Mouse (Mus musculus) gastrocnemius, postnatal 14 days (tissue): ENCODE data around the gene 2510009E07Rik. TPM values are rescaled to one million over a fixed set of nuclear protein-coding genes. Genes with fewer than 3 reads are reported as not detected.

ENCODE experiments used
- DNase-seq: peaks from one replicate; pipeline ENCODE4 v3.0.0; 2021; ENCODE audit warnings: mixed read lengths
- intact Hi-C: fragments of 180-260 bp; cut with DNase I; formaldehyde crosslinking; loops from one replicate; pipeline ENCODE4 v1.15.1; 2025; ENCODE audit warnings: low total_unique reads
- long read RNA-seq, 2 experiments: library from polyadenylated mRNA; stranded (forward); transcript quantifications; one replicate each; pipeline ENCODE4 v2.0.0; 2021
- total RNA-seq, 2 experiments: library from RNA; stranded (reverse); gene quantifications; 2 replicates each; pipeline ENCODE4 v1.2.3; 2021

2510009E07Rik gene
- total RNA-seq, result 10 to 100 TPM; 20.8 to 21.0 TPM
- long read RNA-seq, experiment 1, full-length matches to known transcripts, result 10 of 15 reads
- long read RNA-seq, experiment 1, partial matches to known transcripts, result 0 of 15 reads
- long read RNA-seq, experiment 1, other reads (novel, unspliced or antisense), result 5 of 15 reads
- long read RNA-seq, experiment 2, full-length matches to known transcripts, result 11 of 16 reads
- long read RNA-seq, experiment 2, partial matches to known transcripts, result 0 of 16 reads
- long read RNA-seq, experiment 2, other reads (novel, unspliced or antisense), result 5 of 16 reads

DNA sequence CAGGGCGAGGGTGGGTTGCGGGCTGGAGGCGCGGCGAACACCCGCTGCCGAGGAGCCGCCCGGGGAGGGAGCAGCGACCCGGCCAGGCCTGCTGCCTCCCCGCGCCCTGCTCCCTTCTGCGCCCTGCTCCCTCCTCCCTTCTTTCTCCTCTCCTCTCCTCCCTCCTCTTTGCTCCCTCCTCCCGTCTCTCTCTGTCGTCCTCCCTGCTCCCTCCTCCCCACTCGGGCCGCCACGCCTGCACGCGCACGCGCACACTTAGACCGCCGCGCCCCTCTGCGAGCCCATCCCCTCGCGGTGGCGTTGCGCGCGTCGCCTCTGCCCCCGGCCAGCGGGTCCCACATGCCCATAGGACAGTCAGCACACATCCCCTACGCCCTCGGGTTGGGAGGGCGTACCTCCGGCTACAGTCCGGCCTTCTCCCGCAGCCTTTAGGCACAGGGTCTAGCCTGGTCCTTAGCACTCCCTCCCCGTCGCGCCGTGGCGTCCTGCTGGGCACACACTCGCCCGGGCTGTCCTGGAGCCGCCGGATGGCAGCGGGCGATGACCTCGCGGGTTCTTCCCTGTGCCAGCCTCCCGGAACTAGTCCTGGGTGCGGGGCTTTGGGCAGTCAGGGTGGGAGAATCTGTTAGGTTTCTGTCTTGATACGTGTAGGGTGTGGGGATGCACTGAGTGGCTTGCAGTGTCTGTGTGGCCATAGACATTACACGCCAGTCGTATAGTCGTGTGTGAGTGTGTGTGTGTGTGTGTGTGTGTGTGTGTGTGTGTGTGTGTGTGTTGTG lies at the start of gene 2510009E07Rik:
Gene 2510009E07Rik, minus strand, starts transcription at position 203 of the 779 bp plus-strand sequence.
- DNase-seq, result peak; percentile 93

DNA sequence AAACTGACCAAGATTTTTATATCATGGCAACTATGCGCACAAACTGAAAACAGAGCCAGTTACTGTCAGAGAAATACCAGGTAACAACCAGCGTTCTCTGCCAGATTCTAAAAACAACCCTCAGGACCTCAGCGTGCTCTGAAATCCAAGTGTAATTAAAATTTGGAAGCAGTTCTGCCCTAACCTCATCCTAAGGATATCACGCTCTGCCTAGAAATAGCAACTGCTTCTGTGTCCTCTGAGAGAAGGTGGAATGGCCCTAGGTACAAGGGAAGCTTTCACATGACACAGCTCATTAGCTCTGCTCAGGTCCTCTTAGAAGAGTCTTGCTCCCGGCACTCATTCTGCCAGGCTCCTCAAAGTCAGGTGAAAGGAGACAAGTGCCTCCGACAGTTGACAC lies 48.9 kb upstream of the 2510009E07Rik start:
- intact Hi-C loops, result no loop called here
- DNase-seq, result no peak

More for the DNA sequence above, at the start of gene 2510009E07Rik:
- intact Hi-C loops, result no loop called here

DNA sequence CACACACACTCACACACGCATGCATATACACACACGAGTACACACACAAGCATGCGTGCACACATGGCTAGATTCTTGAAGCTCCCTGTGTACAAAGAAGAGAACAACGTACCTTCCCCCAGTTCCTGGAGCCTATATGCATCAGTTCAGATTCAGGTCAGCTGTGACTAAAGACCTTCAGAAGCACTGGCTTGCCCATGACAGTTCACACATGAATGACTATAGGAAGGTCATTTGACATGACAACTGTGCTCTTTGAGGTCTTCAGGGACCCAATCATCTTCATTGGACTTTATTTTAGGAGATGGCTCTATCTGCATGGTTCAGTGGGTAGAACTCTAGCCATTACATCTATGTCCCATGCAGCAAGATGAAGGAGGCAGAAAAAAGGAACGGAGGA lies 48.4 kb upstream of the 2510009E07Rik start:
- DNase-seq, result no peak
- intact Hi-C loops, result no loop called here

DNA sequence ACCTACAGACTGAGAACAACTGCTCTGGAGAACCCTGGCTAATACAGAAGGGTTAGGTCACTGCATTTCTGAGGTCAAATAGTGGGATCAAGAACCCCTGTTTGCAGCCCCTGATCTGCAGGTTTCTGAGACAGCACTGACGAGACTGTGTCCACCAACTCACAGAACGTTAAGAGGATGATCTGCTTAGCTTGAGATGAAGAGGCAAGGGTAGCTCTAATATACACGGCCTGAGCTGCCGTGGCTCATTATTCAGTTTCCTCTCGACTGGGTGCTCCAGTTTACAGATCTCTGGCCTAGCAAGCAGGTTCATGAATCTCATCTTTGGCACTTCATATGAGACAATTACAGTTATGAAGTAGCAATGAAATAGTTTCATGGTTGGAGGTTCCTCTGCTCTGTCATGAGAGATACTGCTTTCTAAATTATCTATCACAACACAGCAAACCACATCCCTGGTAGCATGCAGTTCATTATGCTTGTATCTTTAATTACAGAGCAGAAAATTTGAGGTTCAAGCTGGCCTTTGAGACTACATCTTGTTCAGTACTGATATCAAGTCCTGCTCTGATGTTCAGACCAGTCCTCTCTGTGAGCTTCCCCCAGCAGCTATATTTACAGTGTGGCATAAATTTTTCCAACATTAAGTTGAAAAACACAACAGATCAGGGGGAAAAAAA lies 47.9 kb upstream of the 2510009E07Rik start:
- DNase-seq, result no peak
- intact Hi-C loops, result no loop called here

DNA sequence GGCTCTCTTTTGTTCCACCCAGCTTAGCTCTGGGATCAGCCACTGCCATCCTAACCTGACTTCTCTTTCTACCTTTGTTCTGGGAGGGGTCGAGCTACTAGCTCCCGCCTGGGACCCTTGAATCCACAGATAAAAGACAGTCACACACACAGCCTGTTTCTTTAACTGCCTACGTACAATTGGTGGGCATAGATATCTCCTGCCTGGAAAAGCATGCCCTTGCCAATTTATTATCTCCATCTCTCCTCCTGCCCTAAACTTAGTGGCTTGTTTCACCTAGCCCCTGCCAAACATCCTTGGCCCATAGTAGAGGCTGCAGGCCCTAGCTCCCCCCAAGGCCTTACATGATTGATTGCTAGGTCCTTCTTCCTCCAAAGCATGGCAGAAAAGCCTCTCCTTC lies 47.1 kb upstream of the 2510009E07Rik start:
- intact Hi-C loops, result no loop called here
- DNase-seq, result no peak

DNA sequence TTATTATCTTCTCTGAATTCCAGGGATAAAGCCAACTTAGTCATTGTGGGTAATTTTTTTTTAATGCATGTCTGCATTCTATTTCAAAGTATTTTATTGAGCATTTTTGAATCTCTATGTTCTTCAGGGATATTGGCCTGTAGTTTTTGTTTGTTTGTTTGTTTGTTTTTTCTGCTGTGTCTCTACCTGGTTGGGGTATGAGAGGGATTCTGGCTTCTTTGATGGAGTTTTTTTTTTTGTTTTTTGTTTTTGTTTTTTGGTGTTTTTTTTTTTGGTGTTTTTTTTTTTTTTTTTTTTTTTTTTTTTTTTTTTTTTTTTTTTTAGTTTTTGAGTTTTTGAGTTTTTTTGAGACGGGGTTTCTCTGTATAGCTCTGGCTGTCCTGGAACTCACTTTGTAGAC lies 41.2 kb upstream of the 2510009E07Rik start:
- intact Hi-C loops, result no loop called here
- no peak for DNase-seq

DNA sequence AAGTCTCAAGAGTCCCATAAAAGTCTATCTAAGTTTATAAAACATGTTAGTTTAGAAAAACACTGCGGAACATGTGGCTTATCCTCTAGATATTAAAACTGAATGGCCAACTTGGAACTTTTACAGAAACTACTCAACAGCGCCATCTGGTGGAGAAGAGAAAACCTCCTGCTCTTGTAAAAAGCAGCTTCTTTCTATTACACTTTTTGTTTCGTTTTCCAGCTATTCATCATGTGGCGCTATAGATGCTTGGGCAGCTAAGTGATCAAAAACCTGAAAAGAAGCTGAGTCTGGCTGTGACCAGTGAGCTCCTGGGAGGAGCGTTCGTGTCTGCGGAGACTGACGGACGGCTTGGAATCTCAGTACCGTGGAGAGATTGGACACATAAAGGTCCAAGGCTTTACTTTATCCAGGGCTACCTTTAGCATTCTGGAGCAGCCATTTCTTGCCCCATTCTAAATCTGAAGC lies 33.5 kb upstream of the 2510009E07Rik start:
- intact Hi-C loops, result loop anchor here (5.0 kb wide), 2 partner anchors 111 to 241 kb away; no protein-coding TSS in a partner anchor

DNA sequence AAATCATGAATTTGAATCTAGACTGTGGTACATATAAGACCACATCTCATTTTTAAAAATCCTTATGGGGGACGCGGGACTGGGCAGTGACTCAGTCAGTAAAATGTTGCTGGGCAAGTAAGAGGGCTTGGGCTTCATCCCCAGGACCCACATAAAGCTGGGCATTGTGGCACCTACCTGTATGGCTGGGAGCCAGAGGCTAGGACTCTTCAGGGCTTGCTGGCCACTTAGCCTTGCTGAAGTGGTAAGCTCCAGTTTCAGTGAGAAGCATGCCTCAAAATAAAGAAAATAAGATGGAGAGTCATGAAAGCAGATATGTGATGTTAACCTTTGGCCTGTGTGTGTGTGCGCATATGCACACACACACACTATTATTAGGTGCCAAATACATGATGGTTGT lies 33.0 kb upstream of the 2510009E07Rik start:
- intact Hi-C loops, result loop anchor here (5.0 kb wide), 2 partner anchors 110 to 240 kb away; no protein-coding TSS in a partner anchor
- DNase-seq, result no peak

More for the DNA sequence above, 33.5 kb upstream of the 2510009E07Rik start:
- DNase-seq, result peak; percentile 65

DNA sequence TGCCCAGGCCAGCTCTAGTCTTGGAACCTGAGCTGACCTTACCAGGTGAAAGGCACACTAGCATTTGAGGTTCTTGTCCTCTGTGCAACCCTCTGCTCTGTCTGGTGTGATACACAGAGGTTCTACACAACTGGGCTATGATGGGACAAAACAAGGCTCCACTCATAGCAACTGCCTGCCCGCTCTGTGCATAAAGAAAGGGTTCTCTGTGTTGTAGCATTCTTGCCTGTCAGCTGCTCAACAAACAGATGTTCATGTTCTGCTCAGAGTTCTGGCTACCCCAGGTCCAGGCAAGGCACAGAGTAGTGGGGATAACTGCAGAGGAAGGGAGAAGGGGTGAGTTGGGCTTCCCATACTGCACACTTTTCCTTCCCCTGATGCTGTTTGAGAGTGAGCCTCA lies 29.8 kb upstream of the 2510009E07Rik start:
- DNase-seq, result no peak
- intact Hi-C loops, result no loop called here

DNA sequence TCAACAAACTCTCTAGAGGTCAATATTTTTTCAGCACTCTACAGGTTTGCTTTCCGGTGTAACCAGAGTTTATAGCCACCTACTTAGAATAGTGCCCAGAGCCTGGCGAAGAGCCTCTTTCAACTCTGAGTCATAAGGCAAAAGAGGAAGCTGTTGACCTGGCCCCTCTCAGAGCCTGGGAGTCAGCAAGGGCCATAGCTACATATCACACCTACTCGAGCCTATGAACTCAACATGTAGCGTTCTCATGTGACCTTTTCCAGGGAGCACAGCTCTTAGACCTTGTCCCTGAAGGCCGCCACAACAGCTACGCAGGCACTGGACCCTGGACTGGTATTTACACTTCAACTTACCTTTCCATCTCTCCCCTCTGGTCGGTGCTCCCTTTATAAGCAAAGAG lies 25.3 kb upstream of the 2510009E07Rik start:
- no peak for DNase-seq
- intact Hi-C loops, result no loop called here

DNA sequence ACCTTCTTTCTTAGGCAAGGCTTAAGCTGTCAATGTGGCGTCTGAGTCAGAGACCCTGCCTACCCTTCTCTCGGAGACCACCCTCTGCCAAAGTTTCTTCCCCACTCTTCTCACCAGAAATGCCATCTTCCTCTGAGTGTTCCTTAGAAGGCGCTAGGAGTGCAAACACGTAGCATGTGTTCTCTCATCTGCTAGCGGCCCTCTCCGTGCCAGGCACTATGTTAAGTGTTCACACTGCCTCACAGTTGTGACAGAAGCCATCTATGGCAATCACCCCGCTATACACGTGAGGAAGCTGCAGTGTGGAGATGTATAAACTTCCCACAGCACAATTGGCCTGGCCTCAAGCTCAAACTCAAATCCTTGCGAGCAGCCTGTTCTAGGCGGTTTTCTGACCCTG lies 20.1 kb upstream of the 2510009E07Rik start:
- intact Hi-C loops, result no loop called here
- no peak for DNase-seq

DNA sequence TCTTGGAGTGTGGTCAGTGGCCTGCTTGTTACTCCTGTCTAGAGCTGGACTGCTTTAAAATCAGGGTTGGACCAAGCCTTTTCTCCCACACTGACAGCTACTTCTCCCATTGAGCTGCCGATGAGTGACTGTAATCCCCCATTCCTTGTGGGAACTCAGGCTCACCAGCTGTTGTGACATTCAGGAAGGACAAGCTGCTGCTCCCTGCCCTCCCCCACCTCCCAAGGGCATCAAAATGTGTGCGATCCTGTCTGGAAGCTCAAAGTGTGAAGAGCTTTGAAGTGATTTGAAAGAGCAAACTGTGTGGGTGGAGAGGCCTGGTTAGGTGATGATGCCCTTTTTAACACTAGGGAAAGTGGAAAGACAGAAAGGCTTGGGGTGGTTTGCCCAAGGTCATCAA lies 15.9 kb upstream of the 2510009E07Rik start:
- intact Hi-C loops, result no loop called here
- DNase-seq, result no peak

DNA sequence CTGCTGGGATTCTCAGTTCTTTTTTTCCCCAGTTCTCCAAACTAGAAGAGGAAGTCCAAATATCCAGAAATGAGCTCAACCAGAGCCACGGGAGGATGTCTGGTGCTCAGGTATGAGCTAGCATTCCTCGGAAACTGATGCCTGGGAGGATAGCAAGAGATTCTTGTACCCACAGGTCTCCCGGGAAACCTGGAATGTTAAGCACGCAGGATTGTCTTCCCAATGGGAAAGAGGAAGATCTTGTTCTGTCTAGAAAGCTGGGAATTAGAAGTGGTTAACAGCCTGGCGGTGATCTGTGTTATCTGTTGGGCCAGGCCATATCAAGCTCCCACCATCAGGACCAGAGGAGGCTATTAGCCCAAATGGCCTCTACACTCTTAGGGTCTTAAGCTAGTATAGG lies 10.2 kb upstream of the 2510009E07Rik start:
- intact Hi-C loops, result no loop called here
- DNase-seq, result no peak

DNA sequence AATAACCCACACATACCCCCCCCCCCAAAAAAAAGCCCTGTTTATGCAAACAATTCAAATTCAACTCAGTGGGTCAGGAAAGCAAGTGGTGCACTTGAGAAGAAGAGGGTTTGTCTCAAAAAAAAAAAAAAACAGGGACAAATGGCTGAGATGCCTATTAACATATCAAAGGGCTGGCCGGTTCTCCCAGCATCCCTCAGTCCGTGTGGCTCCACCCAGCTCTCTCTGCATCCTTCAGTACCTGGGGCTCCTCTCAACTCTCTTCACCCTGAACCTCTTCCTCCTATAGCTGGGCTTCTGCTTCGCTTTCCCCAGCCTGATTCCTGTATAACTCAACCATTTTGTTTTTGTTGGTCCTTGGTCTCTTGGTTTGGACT lies 7.8 kb upstream of the 2510009E07Rik start:
- DNase-seq, result no peak
- intact Hi-C loops, result no loop called here

DNA sequence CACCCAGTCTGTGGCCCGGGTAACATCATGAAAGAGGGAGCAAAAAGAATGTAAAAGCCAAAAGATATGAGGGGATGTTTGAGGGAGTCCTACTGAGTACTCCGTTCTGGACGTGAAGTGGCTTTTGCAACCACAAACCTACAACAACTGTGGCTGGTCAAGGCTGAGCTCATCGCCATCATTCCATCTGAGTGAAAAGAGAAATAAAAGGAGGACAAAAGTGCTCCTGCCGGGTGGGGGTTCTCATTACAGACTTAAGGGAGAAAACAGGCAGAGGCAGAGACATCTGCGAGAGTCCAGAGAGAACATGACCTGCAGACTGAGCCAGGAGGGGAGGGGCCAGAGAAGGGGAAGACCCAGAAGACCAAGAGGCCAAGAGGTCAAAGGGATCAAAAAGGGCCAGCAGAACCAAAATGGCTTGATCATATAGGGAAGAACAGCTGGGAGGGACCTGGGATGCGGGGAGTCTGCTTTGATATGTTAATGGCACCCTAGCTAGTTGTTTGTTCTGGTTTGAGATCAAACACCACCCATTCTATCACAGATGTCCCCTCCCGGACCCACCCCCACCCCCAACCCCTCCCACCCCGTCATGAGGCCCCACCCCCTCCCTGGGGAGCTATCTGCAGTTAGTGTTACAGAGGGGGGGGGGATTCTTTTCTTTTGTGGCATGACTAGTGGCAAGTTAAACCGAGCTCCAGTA lies 7.3 kb upstream of the 2510009E07Rik start:
- intact Hi-C loops, result no loop called here
- no peak for DNase-seq

DNA sequence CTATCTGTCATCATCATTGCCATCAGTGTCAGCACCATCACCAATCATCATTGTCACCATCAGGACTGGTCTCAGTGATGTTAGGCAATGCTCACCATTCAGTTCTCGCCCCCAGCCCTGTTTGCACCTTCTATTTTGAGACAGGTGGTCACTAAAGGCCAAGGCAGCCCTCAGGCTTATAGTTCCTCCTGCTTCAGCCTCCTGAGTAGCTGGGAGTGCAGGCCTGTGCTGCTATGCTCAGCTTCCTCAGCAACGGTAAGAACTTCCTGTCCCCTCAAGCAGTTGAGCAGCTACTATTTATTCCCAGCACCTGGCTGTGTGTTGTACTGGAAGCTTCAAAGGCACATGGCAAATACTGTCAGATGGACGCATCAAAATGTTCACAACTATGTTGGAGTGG lies 3.7 kb upstream of the 2510009E07Rik start:
- DNase-seq, result no peak
- intact Hi-C loops, result no loop called here

DNA sequence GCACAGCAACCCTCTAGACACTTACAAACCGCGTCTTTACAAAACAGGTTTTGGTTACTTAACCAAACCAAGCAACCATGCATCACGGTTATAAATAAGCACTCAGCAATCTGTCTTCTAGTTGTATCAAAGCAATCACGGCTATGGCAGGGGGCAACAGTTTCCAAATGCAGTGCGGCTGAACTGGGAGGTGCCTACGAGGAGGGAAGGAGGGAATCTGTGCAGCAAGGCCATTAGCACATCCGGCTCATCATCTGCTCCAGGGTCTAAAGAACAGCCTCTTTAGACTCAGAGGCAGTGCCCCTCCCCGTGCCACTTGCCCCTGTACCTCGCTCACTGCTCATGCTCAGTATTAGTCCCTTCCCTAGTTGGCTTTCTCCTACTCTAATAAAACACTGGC lies 2.5 kb upstream of the 2510009E07Rik start:
- no peak for DNase-seq
- intact Hi-C loops, result no loop called here

DNA sequence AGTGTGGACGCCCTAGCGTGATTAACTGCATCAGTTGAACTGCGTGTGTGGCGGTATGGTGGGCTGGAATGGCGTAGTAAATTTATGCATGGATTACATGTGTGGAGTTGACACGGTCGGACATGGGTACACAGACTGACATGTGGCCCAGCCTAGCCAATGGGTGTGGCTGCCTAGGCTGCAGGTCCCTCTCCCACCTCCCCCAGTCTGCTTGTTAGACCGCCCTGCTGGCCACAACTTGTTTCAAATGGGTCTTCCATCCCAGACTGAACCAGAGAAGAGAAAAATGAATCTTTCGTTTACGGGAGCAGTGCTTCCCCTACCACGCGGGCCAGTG lies 745 bp upstream of the 2510009E07Rik start:
- DNase-seq, result peak; percentile 47
- intact Hi-C loops, result no loop called here

DNA sequence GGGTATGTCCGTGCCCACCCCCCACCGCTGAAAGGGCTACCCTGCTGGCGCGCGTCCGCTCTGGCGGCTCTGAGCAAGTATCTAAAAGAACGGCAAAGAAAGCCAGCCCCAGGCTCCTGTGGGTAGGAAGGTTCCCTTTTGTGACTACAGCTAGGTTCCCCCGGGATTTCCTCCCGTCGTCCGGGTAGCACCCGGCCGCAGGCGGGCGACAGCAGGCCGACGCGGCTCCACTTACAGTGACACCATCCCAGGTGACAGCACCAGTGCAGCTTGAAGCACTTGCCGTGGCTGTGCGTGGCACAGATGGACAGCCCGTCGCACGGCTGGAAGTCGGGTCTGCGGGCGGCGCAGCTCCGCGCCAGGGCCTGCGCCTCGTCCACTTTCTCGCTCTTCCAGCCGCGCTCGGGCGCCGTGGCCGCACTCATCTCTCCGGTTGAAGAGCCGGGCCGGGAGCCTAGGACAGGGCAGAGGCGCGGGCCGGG lies 443 bp downstream of the 2510009E07Rik start:
- intact Hi-C loops, result no loop called here
- no peak for DNase-seq
